Mouse (Mus musculus): ENCODE results near the gene Ddx11. TPM values are rescaled to one million over a fixed set of nuclear protein-coding genes. Genes with fewer than 3 reads are reported as not detected.
A peak's percentile ranks its signal among the peaks of the same experiment; 100 is the strongest.

Ddx11 gene
- polyA plus RNA-seq, 2 experiments: 13.1 to 27.8 TPM

GRCm38 (mm10) chr17:66092664-66093063 is 30.7 kb upstream of the Ddx11 start:
- H3K9ac ChIP-seq (ENCODE audit: low read depth, low read length, severe bottlenecking): no peak overlapping the region
- 80% methylated on average over 3 of the region's 3 CpGs for WGBS
- H3K4me1 ChIP-seq (ENCODE audit: control insufficient read depth, insufficient read depth, low read length): no peaks in the 10 kb centered on the region
- H3K4me2 ChIP-seq (replicated peaks; ENCODE audit: low read depth, low read length, severe bottlenecking): no peak overlapping the region
- H3K36me3 ChIP-seq (ENCODE audit: control insufficient read depth, insufficient read depth, low read length): peaks cover 28% of the 10 kb centered on the region
- H3K9me3 ChIP-seq (ENCODE audit: control insufficient read depth, low read length): no peaks in the 10 kb centered on the region
- TF ChIP-seq POLR2A (IDR thresholded peaks at IDR 0.05; ENCODE audit: borderline replicate concordance, extremely low read depth, insufficient read depth, insufficient read length): no peak
- DNase-seq (ENCODE audit: low spot score): no peak
- no peak overlapping the region for H3K27ac ChIP-seq (replicated peaks; ENCODE audit: low read depth, low read length)
- no peak for ATAC-seq (ENCODE audit: low FRiP score, low read depth)
- no peak overlapping the region for H3K4me3 ChIP-seq (replicated peaks; ENCODE audit: low read length)
- no peaks in the 10 kb centered on the region for H3K27me3 ChIP-seq (ENCODE audit: control insufficient read depth, insufficient read depth, low read length)

GRCm38 (mm10) chr17:66100566-66101379 is 22.5 kb upstream of the Ddx11 start:
- no peaks in the 10 kb centered on the region for H3K36me3 ChIP-seq (ENCODE audit: control insufficient read depth, insufficient read depth, low read length)
- DNase-seq (ENCODE audit: low spot score) (no peak), ATAC-seq (ENCODE audit: low FRiP score, low read depth) (peak; percentile 41)
- no peaks in the 10 kb centered on the region for H3K9me3 ChIP-seq (ENCODE audit: control insufficient read depth, low read length)
- peaks cover 9% of the 10 kb centered on the region for H3K4me1 ChIP-seq (ENCODE audit: control insufficient read depth, insufficient read depth, low read length)
- H3K27me3 ChIP-seq (ENCODE audit: control insufficient read depth, insufficient read depth, low read length): no peaks in the 10 kb centered on the region
- peak overlapping the region; percentile 97 for H3K4me3 ChIP-seq (replicated peaks; ENCODE audit: low read length)
- H3K27ac ChIP-seq (replicated peaks; ENCODE audit: low read depth, low read length): peak overlapping the region; percentile 90
- peak overlapping the region; percentile 94 for H3K9ac ChIP-seq (ENCODE audit: low read depth, low read length, severe bottlenecking)
- peak overlapping the region; percentile 95 for H3K4me2 ChIP-seq (replicated peaks; ENCODE audit: low read depth, low read length, severe bottlenecking)
- TF ChIP-seq POLR2A (IDR thresholded peaks at IDR 0.05; ENCODE audit: borderline replicate concordance, extremely low read depth, insufficient read depth, insufficient read length): no peak
- WGBS: under 1% methylated on average over 41 of the region's 41 CpGs

- Histone ChIP-seq H3K9me3 (ENCODE audit: control insufficient read depth, low read length) (no peaks in the 10 kb centered on the region), H3K27me3 (ENCODE audit: control insufficient read depth, insufficient read depth, low read length) (no peaks in the 10 kb centered on the region), H3K4me1 (ENCODE audit: control insufficient read depth, insufficient read depth, low read length) (peaks cover 9% of the 10 kb centered on the region), H3K4me2 (replicated peaks; ENCODE audit: low read depth, low read length, severe bottlenecking) (peak within 1 kb of the TSS; percentile 95), H3K4me3 (replicated peaks; ENCODE audit: low read length) (peak within 1 kb of the TSS; percentile 97), H3K9ac (ENCODE audit: low read depth, low read length, severe bottlenecking) (peak within 1 kb of the TSS; percentile 94), H3K36me3 (ENCODE audit: control insufficient read depth, insufficient read depth, low read length) (no peaks in the 10 kb centered on the region), H3K27ac (replicated peaks; ENCODE audit: low read depth, low read length) (peak within 1 kb of the TSS; percentile 90)
- TF ChIP-seq POLR2A (IDR thresholded peaks at IDR 0.05; ENCODE audit: borderline replicate concordance, extremely low read depth, insufficient read depth, insufficient read length): 0 out of 2 replicates have a peak, but pooled peaks have one; percentile 33
- DNase-seq (ENCODE audit: low spot score): peak; percentile 99
- under 1% methylated on average over 36 of the region's 67 CpGs for WGBS
- ATAC-seq (ENCODE audit: low FRiP score, low read depth): peak; percentile 99
These were observed 21.7 kb upstream of the Ddx11 start, which contains the start of gene Ndufv2 for GRCm38 (mm10) chr17:66101380-66102330. Gene Ndufv2, minus strand, starts transcription at chr17:66101559.

GRCm38 (mm10) chr17:66104076-66104475 is 19.2 kb upstream of the Ddx11 start:
- no peaks in the 10 kb centered on the region for H3K9me3 ChIP-seq (ENCODE audit: control insufficient read depth, low read length)
- H3K27me3 ChIP-seq (ENCODE audit: control insufficient read depth, insufficient read depth, low read length): no peaks in the 10 kb centered on the region
- peaks cover 9% of the 10 kb centered on the region for H3K4me1 ChIP-seq (ENCODE audit: control insufficient read depth, insufficient read depth, low read length)
- no peak for ATAC-seq (ENCODE audit: low FRiP score, low read depth)
- no peak overlapping the region for H3K9ac ChIP-seq (ENCODE audit: low read depth, low read length, severe bottlenecking)
- H3K4me3 ChIP-seq (replicated peaks; ENCODE audit: low read length): no peak overlapping the region
- no peak overlapping the region for H3K4me2 ChIP-seq (replicated peaks; ENCODE audit: low read depth, low read length, severe bottlenecking)
- H3K36me3 ChIP-seq (ENCODE audit: control insufficient read depth, insufficient read depth, low read length): no peaks in the 10 kb centered on the region
- no peak for TF ChIP-seq POLR2A (IDR thresholded peaks at IDR 0.05; ENCODE audit: borderline replicate concordance, extremely low read depth, insufficient read depth, insufficient read length)
- 84% methylated on average over 7 of the region's 7 CpGs for WGBS
- no peak overlapping the region for H3K27ac ChIP-seq (replicated peaks; ENCODE audit: low read depth, low read length)
- DNase-seq (ENCODE audit: low spot score): no peak

All from limb, embryonic 14.5 days (tissue).